Mouse (Mus musculus) thymus, postnatal 36 days (tissue): ENCODE data around the gene Slc18b1.
A peak's percentile ranks its signal among the peaks of the same experiment; 100 is the strongest.

ENCODE experiments used
- DNase-seq, 2 experiments: peaks; one replicate each; pipeline ENCODE4 v3.0.0; 2022; ENCODE audit warnings: mixed read lengths in 2 of 2

The Slc18b1 gene

DNA sequence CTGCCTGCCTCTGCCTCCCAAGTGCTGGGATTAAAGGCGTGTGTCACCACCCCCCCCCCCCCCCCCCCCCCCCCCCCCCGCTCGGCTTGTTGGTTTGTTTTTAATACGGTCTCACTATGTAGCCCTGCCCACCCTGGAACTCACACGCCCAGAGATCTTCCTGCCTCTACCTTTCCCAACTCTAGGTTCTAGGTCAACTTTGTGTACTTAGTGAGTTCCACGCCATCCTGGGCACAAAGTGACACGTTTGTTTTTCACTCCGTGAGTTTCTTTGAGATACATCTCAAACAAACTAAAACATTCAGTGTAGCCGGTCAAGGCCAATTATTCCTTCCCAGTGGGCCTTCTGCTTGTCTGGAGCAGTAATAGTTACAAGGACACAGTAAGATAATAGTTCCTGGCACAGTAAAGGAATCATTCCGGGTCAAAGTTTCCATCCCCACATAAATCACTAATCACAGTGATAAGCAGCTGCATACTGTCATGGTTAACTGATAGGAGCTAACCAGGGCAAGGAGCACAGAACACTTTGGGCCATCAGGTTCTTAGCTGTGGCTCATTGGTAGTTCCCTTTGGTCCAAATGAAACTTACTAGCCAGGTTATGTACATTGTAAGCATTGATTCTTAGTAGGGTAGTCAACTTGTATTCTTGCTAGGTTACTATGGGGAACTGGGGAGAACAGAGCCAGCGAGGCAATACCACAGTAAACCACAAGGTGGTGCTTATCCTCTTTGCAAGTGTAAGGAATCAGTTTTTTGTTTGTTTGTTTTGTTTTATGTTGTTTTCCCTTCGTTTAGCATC lies 15.1 kb downstream of the Slc18b1 start:
- peak; percentile 30 to 50 for DNase-seq

- DNase-seq, result no peak
These were observed 15.6 kb downstream of the Slc18b1 start for GRCm38 (mm10) chr10:23812438-23812759.

GRCm38 (mm10) chr10:23812852-23813766 lies 16.3 kb downstream of the Slc18b1 start:
- no peak for DNase-seq

- DNase-seq, result peak; percentile 40 to 60
These were observed 18.4 kb downstream of the Slc18b1 start for GRCm38 (mm10) chr10:23815168-23815567.

GRCm38 (mm10) chr10:23816241-23816640 lies 19.5 kb downstream of the Slc18b1 start:
- DNase-seq, result no peak

- no peak for DNase-seq
These were observed 29.7 kb downstream of the Slc18b1 start for GRCm38 (mm10) chr10:23826516-23826915.

GRCm38 (mm10) chr10:23836003-23836964 lies 39.5 kb downstream of the Slc18b1 start:
- DNase-seq, result no peak

GRCm38 (mm10) chr10:23837115-23837514 lies 40.3 kb downstream of the Slc18b1 start:
- DNase-seq, result no peak

DNA sequence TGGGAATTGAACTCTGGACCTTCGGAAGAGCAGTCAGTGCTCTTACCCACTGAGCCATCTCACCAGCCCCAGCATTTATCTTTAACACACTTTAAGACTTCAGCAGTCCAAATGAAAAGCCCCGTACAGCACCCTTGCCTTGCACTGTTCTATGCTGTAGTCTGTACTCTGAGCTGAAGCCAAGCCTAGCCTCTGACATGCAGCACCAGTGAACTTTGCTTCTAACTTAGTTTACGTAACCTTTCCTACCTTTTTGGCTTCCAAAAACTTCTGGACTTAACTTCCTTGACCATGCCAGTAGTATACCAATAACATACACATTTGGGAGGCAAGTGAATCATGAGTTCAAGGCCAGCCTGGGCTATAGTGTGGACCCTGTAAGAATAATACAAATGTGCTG lies 42.1 kb downstream of the Slc18b1 start:
- DNase-seq, result no peak

- no peak for DNase-seq
These were observed 42.6 kb downstream of the Slc18b1 start for GRCm38 (mm10) chr10:23839368-23839767.

DNA sequence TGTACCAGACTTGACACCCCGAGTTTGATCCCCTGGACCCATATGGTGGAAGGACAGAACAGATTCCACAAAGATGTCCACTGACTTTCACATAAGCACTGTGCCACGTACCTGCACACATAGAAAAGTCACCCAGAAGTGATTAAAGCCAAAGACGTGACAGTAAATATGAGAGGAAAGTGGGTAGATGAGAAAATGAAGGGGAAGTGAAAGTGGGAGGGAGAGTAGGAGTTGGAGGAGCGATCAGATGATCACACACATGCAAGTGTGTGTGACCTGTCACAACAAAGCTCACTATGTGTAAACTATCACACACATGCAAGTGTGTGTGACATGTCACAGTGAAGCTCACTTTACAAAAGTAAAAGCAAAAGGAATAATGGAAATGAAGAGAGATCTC lies 43.7 kb downstream of the Slc18b1 start:
- DNase-seq, result no peak

DNA sequence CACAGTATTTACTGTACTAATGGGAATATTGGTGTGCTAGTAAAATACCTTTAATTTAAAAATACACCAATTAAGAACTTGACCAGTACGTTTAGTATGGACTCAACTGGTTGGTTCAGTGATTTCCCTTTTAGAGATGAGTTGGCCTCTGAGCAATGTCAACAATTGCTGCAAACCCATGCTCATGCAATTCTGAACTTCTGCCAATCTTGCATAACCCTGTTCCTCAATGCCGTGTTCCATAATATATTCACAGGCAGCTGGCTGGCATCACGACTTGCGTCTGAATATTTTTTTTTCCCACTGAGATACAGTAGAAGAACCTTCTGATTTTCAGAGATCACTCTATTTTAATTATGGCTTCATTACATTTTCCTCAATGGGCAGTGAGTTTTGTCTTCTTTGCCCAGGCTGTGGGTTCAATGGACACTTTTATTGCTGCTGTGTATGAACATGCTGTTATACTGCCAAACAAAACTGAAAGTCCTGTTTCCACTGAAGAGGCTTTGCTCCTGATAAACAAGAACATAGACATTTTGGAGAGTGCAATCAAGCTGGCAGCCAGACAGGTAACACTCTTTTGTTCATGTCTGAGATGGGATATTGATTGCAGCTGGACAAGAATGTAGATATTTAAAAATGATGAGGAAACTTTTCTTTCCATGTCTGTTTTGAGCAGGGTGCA lies 54.6 kb downstream of the Slc18b1 start, which contains the start of gene Vnn3:
Gene Vnn3 (plus strand): TSS at position 235 of the 685 bp plus-strand sequence.
- no peak for DNase-seq

GRCm38 (mm10) chr10:23852096-23852495 lies 55.3 kb downstream of the Slc18b1 start:
- no peak for DNase-seq

DNA sequence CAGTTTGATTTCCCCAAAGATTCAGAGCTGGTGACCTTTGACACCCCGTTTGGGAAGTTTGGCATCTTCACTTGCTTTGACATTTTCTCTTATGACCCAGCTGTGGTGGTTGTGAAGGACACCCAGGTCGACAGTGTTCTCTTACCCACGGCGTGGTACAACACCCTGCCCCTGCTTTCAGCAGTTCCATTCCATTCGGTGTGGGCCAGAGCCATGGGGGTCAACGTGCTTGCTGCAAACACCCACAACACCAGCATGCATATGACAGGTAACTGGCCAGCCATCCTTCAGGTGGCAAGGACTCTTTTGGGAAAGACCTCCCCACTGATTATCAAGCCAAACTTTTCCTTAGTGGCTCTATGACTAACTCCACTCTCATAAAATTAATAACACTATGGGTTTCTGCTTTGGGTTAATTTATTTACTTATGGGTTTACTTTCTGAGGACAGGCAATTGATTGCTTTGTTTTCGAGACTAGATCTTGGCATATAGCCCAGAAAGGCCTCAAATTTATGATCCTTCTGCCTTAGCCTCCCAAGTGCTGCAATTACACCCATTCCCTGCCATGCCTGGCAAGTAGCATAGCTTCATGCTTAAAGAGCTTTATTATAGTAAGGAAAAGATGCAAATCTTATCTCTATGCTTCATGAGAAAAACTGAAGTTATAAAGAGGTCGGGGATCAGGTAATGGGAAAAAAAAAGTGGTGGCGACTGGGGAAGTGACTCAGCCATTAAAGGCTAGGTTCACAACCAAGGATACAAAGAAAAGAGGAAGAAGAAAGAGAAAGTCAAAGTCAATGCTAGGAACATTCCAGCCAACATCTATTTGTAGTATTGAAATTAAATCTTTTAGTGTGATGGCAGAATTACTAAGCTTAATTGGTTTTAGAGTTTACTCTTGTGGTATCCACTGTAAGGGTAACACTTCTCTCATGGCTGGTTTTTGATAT lies 67.9 kb downstream of the Slc18b1 start:
- DNase-seq, result no peak
